Mouse (Mus musculus): ENCODE data around the gene Gpd1. TPM values are rescaled to one million over a fixed set of nuclear protein-coding genes. Genes with fewer than 3 reads are reported as not detected.

Gpd1 gene
- under 1 TPM in 1 of 2 experiments, not detected in 1; 0.41 TPM for polyA plus RNA-seq (2017; shearing (Covaris generic))

- no peak for ATAC-seq
These were observed at the start of gene Gpd1 for GRCm38 (mm10) chr15:99717386-99718334. Gene Gpd1 (plus strand): TSS chr15:99717515.

DNA sequence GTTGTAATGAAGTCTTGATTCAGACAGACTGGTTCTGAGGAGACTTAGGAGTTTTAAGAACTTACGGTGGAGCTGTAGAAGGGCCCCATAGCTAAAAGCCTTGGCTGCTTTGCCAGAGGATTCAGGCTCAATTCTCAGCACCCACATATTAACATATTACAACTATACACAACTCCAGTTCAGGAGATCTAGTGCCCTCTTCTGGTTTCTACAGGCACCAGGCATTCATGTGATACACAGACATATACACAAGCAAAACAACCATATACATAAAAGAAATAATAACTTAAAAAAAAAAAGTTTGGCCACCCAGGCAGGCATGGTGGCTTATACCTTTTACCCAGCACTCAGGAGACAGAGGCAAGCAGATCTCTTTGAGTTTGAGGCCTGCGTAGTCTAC is 49.8 kb upstream of the Gpd1 start:
- ATAC-seq, result no peak

GRCm38 (mm10) chr15:99668881-99669280 is 48.4 kb upstream of the Gpd1 start:
- ATAC-seq, result peak; percentile 84

GRCm38 (mm10) chr15:99669392-99669791 is 47.9 kb upstream of the Gpd1 start:
- no peak for ATAC-seq

GRCm38 (mm10) chr15:99670154-99670821 is 47.0 kb upstream of the Gpd1 start, which contains the start of gene Asic1:
Gene Asic1 (plus strand): TSS chr15:99670368.
- ATAC-seq, result no peak

DNA sequence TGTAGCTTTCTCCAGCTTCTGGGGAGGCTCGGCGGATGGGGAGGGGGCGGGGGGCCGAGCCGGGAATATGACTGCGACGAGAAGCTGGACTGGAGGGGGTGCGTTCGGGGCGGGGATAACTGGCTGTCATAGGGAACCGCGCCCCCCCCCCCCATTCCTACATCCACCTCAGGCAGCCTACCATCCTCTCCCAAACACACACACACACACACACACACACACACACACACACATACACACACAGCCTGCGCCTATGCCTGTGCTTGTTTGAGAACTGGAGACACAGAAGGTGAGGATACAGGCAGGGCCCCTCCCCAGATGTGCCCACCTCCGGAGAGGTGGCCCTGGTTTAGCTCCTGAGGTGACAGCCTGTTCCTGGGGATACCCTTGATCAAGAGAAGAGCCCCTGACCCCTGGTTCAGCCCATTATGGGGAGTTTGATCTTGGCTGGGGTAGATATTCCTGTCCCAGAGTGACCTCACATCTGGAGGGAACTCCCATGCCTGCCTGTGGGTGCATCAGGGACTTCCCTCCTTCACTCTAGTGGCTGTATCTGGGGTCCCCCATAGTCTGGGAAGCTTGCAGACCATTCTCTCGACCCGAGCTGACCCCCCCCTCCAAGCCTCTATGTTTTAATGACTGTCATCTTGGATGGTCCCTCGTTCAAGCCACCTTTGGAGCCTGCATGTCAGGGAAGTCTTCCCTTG is 46.2 kb upstream of the Gpd1 start:
- no peak for ATAC-seq

- no peak for ATAC-seq
These were observed 45.5 kb upstream of the Gpd1 start for GRCm38 (mm10) chr15:99671783-99672182.

- ATAC-seq, result no peak
These were observed 42.4 kb upstream of the Gpd1 start for GRCm38 (mm10) chr15:99674866-99675265.

- no peak for ATAC-seq
These were observed 40.2 kb upstream of the Gpd1 start for GRCm38 (mm10) chr15:99677089-99677488.

- no peak for ATAC-seq
These were observed 39.1 kb upstream of the Gpd1 start for GRCm38 (mm10) chr15:99678063-99678800.

- no peak for ATAC-seq
These were observed 38.3 kb upstream of the Gpd1 start for GRCm38 (mm10) chr15:99679008-99679407.

DNA sequence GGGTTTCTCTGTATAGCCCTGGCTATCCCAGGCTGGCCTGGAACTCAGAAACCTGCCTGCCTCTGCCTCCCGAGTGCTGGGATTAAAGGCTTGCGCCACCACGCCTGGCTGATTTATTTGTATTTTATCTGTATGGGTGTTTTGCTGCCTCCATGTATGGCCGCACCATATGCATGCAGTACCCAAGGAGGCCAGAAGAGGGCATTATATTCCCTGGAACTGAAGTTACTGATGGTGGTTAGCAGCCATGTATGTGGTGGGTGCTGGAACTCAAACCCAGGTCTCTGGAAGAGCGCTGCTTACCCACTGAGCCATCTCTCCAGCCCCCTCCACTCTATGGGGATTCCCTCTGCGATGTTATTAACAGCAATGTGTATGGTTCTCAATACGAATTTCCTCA is 34.4 kb upstream of the Gpd1 start:
- no peak for ATAC-seq

DNA sequence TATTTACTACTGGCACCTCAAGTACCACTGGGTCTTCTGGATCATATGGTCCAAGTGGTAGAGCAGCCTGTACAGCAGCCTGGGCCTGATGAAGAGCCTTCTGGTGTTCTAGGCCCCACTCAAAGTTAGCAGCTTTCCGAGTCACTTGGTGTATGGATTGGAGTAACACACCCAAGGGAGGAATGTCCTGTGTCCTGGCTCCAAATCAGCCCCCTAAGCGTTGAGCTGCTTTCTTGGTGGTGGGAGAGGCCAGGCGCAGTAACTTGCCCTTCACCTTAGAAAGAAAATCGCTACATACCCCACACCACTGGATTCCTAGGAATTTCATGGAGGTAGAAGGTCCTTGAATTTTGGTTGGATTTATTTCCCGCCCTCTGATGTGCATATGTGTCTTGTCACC is 33.2 kb upstream of the Gpd1 start:
- no peak for ATAC-seq

GRCm38 (mm10) chr15:99688712-99689111 is 28.6 kb upstream of the Gpd1 start:
- no peak for ATAC-seq

DNA sequence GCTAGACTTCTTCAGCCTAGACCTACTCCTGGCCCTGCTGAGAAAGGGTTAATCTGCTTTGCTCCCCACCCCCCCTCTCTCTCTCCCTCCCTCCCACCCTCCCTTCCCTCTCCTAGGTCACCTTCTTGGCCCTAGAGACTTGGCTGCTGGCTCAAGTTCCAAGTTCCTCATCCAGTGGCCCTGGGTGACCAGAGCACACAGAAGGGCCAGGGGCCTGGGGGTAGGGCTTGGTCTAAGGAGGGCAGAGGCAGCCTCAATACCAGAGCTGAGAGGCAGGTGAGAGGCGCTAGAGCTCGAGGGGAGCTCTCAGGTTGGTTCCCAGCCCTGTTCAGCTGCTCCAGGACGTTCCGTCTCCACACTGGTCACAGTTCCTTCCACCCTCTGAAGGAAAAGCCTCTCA is 26.4 kb upstream of the Gpd1 start:
- no peak for ATAC-seq

DNA sequence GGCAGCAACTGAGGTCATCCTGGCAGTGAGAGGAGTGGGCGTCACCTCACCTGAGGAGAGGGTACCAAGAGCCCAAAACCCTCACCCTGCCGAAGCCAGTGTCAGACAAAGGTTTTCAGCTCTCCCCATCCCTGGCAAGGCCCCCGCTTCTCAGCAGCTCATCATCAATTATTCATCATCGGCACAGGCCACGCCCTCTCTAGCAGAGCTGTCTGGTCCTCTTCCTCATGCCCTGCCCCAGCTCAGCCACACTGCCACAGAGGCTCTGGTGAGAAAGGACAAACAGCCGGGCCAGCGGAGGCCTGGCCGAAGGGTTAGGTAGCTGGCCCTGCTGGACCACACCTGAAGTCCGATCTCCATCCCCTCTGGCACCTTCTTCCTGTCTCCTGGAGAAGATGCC is 25.3 kb upstream of the Gpd1 start:
- ATAC-seq, result no peak

- no peak for ATAC-seq
These were observed 20.0 kb upstream of the Gpd1 start for GRCm38 (mm10) chr15:99697309-99697708.

DNA sequence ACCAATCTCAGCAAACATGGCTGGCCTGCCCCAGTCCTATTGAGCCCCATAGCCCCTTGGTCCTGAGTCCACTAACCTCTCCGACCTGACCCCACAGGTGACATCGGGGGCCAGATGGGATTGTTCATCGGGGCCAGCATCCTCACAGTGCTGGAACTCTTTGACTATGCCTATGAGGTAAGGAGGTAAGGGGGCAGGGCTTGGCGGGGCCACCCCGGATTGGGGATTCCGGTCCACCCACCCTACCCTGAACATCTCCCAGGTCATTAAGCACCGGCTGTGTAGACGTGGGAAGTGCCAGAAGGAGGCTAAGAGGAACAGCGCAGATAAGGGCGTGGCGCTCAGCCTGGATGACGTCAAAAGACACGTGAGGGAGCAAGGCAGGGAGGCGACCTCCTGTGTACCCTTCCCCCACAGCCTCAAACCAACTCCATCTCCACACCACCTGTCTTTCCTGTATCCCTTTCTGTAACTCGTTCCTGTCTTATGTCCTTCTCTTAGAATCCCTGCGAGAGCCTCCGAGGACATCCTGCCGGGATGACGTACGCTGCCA is 18.7 kb upstream of the Gpd1 start:
- ATAC-seq, result no peak

DNA sequence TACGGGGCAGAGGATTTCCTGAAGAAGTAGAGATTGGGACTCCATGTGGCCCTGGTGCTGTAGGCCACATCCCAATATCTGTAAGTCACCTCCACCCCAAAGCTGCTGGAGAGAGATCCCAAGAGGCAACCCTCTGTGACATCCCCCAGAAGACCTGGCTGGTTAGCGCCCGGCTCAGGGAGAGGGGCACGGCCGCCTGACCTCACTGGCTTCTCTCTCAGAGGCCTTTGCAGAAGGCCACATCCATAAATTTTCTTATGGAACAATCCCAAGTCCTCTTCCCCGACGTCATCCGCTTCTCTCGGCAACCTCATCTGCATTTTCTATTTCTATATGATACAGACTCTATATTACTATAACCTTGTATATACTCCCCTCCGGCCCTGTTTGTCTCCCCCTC is 17.6 kb upstream of the Gpd1 start:
- ATAC-seq, result no peak

DNA sequence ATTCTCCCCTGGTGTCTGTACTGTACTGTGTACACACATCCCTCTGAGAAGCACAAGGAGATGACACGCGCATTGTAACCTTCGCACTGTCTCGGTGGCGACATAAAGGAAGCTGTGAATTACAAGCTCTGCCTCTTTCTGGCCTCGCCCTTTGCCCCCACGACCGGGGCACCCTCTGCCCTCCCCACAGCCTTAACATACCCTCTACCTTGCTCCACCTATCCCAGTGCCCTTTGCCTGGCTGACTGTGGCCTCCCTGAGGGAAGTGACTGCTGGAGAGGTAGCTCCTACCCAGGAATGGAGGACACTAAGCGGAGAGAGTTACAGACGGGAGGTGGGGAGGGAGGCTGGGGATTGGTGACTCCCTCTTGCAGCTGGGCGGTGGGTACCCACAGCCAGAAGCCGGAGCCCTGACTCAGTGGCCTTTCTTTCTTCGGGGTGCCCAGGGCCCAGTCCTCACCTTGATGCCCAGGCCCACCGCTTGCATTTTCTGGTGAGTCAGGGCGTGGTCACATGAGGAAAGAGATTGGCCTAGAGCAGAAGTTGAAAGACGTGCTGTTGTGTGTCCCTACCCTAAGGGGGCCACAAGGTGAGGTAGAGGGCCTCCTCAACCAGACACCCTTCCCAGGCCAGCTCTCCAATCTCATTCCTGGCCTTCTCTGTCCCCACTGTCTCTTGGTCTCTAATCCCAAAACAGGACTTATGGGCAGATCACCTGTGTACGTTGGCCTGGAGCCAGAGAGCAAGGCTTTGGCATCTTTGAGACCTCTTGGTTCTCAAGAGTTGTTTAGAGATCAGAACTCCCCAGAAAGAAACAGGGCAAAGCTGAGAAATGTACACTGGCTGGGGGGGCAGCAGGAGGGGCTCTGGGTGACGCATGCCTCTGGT is 16.9 kb upstream of the Gpd1 start:
- no peak for ATAC-seq

- peak; percentile 11 for ATAC-seq
These were observed 15.7 kb upstream of the Gpd1 start for GRCm38 (mm10) chr15:99701640-99701998.

All from CD4-positive, CD25-positive, alpha-beta regulatory T cell, adult 4 months (primary cell).